Mouse (Mus musculus) olfactory bulb, adult 2 months (tissue): Measurements from ENCODE around the gene Zfp646. TPM values are rescaled to one million over a fixed set of nuclear protein-coding genes. Genes with fewer than 3 reads are reported as not detected.
"Not testable (repeated sequence)": the region's sequence is repeated elsewhere in the genome, so short reads cannot be mapped to it uniquely, and the experiment has no call there.

ENCODE experiments used
- H3K27ac ChIP-seq: fragments of 200-500 bp; 2 replicates; pipeline ENCODE4 v1.5.1; 2012; ENCODE audit warnings: low read depth, low read length; ENCODE audit not compliant: insufficient read depth
- H3K4me1 ChIP-seq: fragments of 200-500 bp; 2 replicates; pipeline ENCODE4 v1.6.1; 2012; ENCODE audit warnings: low read length; ENCODE audit not compliant: control insufficient read depth, insufficient read depth
- H3K4me3 ChIP-seq: fragments of 200-500 bp; 2 replicates; pipeline ENCODE4 v1.5.1; 2012; ENCODE audit warnings: mild to moderate bottlenecking, low read depth, low read length, moderate library complexity; ENCODE audit not compliant: insufficient read depth
- CTCF ChIP-seq: fragments of 200-500 bp; IDR thresholded peaks from 2 replicates; pipeline ENCODE4 v1.5.1; 2012; ENCODE audit warnings: low read depth, mild to moderate bottlenecking, low read length, moderate library complexity; ENCODE audit not compliant: insufficient read depth
- POLR2A ChIP-seq: fragments of 200-500 bp; IDR thresholded peaks from 2 replicates; pipeline ENCODE4 v1.6.1; 2012; ENCODE audit warnings: mild to moderate bottlenecking, low read depth, low read length, moderate library complexity; ENCODE audit not compliant: insufficient read depth
- WGBS: fragments of 180-500 bp; shearing (Covaris S2); methylation state at CpG from one replicate; pipeline ENCODE4 v1.1.7; 2018; 5-methylcytosine and 5-hydroxymethylcytosine counted together
- polyA plus RNA-seq: library from polyadenylated mRNA; stranded (reverse); fragments of >200 nt; gene quantifications from 2 replicates; pipeline ENCODE4 v1.2.4, GENCODE M21; 2012; ENCODE audit warnings: low replicate concordance; ENCODE audit not compliant: missing spikeins, insufficient read depth, insufficient read length

Gene Zfp646
- polyA plus RNA-seq, 1 experiment: not detected

DNA sequence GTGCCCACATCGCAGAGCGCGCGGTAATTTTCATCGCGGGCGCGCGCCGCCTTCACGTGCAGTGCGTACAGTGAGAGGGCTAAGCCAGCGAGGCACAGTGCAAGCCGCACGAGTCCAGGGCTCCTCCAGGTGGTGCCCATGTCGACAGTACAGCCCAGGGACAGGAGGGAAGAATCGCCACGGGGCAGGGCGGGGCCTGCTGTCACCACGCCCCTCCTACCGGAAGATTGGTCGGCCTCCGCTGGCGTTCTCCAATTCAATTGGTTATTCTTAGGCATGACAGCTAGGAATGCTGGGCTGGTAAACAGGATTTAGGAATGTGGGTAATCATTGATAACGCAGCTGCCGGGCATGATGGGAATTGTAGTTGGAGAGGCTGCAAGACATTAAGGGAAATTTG is 19.4 kb downstream of the Zfp646 start, which contains the start of the genes Gm21974 and Vkorc1:
Gm21974 (minus strand) TSS at position 13 of the 400 bp plus-strand sequence.
Vkorc1 (minus strand) TSS at position 176 of the 400 bp plus-strand sequence.
- TF ChIP-seq POLR2A (peak; percentile 53; the same call in 1 of the 2 replicates), CTCF (no peak)

GRCm38 (mm10) chr7:127895891-127896290 is 19.9 kb downstream of the Zfp646 start:
- not testable (repeated sequence) for H3K4me1 ChIP-seq, H3K27ac ChIP-seq, H3K4me3 ChIP-seq
- 67% methylated on average over 7 of the region's 7 CpGs for WGBS

More for the DNA sequence above, 19.4 kb downstream of the Zfp646 start, which contains the start of the genes Gm21974 and Vkorc1:
- H3K4me1 ChIP-seq: peaks cover 6% of the 10 kb centered on the region
- no peak within 1 kb of the TSS for H3K27ac ChIP-seq
- WGBS: under 1% methylated on average over 26 of the region's 26 CpGs
- H3K4me3 ChIP-seq: peak within 1 kb of the TSS; percentile 86

- no peak overlapping the region for H3K4me3 ChIP-seq
- WGBS: 55% methylated on average over 13 of the region's 13 CpGs
- TF ChIP-seq CTCF (no peak), POLR2A (no peak)
- H3K4me1 ChIP-seq: peaks cover 6% of the 10 kb centered on the region
- no peak overlapping the region for H3K27ac ChIP-seq
Observed at GRCm38 (mm10) chr7:127896384-127896783, 20.4 kb downstream of the Zfp646 start.

DNA sequence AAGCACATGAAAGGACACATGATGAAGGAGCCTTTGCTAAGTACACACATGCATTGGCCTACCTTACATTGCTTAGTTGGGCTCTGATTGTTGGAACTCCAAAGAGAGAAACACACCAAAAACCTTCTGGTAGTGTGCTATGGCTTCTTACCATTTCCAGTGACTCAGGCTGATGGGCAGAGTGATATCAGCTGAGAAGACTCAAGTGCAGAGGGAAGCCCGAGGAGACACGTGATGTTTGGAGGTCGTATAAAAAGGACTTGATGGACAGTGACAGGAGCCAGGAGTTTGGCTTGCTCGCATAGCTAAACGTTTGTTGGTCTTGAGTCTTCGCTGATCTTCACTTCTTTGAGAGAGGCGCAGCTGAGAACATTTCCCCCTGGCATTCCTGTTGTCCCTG is 21.5 kb downstream of the Zfp646 start:
- 85% methylated on average over 7 of the region's 7 CpGs for WGBS
- Histone ChIP-seq H3K4me1 (peaks cover 6% of the 10 kb centered on the region), H3K27ac (no peak overlapping the region), H3K4me3 (no peak overlapping the region)
- no peak for TF ChIP-seq CTCF

DNA sequence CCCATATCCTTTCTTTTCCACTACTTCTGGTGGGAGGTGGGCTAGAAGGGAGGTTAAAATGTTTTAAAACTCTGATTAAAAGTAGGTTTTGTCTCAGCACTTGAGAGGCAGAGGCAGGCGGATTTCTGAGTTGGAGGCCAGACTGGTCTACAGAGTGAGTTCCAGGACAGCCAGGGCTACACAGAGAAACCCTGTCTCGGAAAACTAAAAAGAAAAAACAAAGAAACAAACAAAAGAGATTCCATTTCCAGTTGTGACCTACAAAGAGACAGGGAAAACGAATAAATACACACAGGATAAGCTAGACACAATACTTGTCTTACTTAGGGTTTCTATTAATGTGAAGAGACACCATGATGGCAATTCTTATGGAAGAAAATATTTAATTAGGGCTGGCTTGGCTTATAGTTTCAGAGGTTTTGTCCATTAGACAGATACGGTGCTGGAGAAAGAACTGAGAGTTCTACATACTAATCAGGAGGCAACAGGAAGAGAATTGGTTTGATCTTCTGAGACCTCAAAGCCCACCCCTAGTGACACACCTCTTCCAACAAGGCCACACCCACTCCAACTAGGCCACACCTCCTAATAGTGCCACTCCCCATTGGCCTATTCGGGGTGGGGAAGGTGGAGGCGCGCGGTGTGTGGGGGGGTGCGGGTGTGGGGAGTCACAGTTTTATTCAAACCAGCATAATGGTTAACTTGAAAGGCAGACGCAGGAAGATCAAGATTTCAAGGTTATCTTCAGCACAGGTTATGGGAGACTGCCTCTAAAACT is 22.3 kb downstream of the Zfp646 start:
- Histone ChIP-seq H3K27ac (no peak overlapping the region), H3K4me3 (no peak overlapping the region), H3K4me1 (peaks cover 6% of the 10 kb centered on the region)
- 37% methylated on average over 10 of the region's 10 CpGs for WGBS
- no peak for TF ChIP-seq POLR2A
- TF ChIP-seq CTCF: no peak

DNA sequence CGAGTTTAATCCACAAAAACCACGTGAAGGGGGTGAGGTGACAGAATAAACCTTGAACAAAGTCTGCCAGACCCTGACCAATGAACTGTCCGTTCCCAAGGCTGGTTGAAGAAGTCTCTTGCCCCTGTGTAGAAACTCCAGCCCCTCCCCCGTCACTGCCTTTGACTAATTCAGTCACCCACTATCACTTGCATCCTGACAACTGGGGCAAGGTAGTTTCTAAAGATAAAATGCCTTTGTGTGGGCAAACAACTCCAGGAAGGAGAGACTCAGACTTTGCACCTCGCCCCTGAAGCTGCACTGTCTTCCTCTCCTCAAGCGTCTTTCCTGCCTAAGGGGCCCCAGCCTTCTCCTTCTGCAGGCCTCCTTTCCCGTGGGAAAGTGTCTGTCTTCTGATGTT is 24.0 kb downstream of the Zfp646 start:
- Histone ChIP-seq H3K4me1 (peaks cover 8% of the 10 kb centered on the region), H3K4me3 (no peak overlapping the region), H3K27ac (no peak overlapping the region)
- WGBS: 45% methylated on average over 7 of the region's 7 CpGs
- TF ChIP-seq CTCF (no peak), POLR2A (no peak)

DNA sequence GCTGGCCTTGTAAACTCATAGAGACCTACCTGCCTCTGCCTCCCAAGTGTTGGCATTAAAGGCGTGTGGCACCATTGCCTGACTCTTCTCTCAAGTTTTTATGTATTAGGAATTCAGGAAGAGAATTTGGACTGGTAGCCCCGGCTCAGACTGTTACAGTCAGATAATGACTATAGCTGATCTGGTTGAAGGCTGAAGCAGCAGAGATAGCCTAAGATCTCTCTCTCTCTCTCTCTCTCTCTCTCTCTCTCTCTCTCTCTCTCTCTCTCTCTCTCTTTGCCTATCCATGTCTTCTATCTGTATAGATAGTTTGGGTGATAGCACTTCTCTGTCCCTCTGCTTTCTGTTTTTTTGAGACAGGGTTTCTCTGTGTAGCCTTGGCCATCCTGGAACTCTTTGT is 25.8 kb downstream of the Zfp646 start:
- Histone ChIP-seq H3K4me3 (no peak overlapping the region), H3K27ac (no peak overlapping the region), H3K4me1 (peaks cover 12% of the 10 kb centered on the region)
- 78% methylated on average over 2 of the region's 2 CpGs for WGBS
- TF ChIP-seq CTCF (no peak), POLR2A (no peak)

DNA sequence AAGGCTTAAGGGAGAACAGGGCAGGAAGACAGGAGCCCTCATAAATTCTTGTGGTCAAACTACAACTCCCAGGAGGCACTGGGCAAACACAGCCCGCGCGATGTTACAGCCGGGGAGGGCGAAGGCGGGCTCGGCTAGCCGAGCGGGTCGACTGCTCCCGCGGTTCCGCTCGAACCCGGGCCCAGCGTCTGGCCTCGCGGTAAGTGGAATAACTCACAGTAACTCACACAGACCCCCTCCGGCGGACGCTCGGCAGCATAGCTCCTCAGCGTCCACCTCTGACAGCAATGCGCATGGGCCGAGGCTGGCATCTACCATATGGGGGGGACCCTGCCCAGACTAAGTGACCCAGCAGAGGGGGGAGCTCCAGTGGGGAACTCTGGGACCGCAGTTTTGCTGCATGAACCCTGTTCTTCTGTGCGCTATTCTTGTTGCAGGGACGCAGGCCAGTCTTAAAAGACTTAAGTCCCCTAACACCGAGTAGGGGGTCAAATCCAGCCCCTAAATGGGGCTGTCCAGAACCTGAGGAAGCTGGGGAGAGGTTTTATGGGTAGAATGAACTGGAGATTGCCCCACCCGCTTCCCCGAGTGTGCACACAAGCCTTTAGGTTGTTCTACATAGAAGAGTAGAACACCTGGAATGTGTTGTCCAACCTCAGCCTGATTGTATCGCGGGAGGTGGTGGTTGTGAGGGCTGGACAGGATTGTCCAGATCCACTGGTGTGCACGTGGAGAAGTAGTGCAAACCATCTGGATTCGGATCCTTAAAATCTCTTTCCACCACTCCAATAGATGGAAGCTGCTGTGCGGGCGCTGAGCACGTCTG is 28.2 kb downstream of the Zfp646 start, which contains the start of gene Bckdk:
Bckdk (plus strand) TSS at position 112 of the 826 bp plus-strand sequence.
- Histone ChIP-seq H3K27ac (peak within 1 kb of the TSS; percentile 97), H3K4me1 (peaks cover 12% of the 10 kb centered on the region), H3K4me3 (peak within 1 kb of the TSS; percentile 91)
- WGBS: 4% methylated on average over 38 of the region's 38 CpGs
- no peak for TF ChIP-seq CTCF
- TF ChIP-seq POLR2A: peak; percentile 79

- WGBS: 91% methylated on average over 12 of the region's 12 CpGs
Observed at GRCm38 (mm10) chr7:127907939-127908338, 31.9 kb downstream of the Zfp646 start.

More at GRCm38 (mm10) chr7:127907939-127908338, 31.9 kb downstream of the Zfp646 start:
- TF ChIP-seq POLR2A (no peak), CTCF (no peak)
- peaks cover 12% of the 10 kb centered on the region for H3K4me1 ChIP-seq
- H3K27ac ChIP-seq: no peak overlapping the region
- H3K4me3 ChIP-seq: no peak overlapping the region
